Mouse (Mus musculus) gastrocnemius, adult 18-20 months (tissue): ENCODE results near the gene Nfkbie. TPM values are rescaled to one million over a fixed set of nuclear protein-coding genes. Genes with fewer than 3 reads are reported as not detected.
A peak's percentile ranks its signal among the peaks of the same experiment; 100 is the strongest.

Experiments
- DNase-seq: peaks from one replicate; pipeline ENCODE4 v3.0.0; 2021; ENCODE audit warnings: low spot score
- long read RNA-seq, 2 experiments: library from polyadenylated mRNA; stranded (forward); transcript quantifications; one replicate each; pipeline ENCODE4 v2.0.0; 2021
- total RNA-seq, 2 experiments: library from RNA; stranded (reverse); gene quantifications; 2 replicates each; pipeline ENCODE4 v1.2.3; 2021

Gene Nfkbie
- total RNA-seq, result under 1 TPM; 0.30 to 0.47 TPM
- long read RNA-seq, experiment 1, result 0 reads
- long read RNA-seq, experiment 2, partial matches to known transcripts, result 0 of 2 reads
- long read RNA-seq, experiment 2, other reads (novel, unspliced or antisense), result 0 of 2 reads

GRCm38 (mm10) chr17:45555452-45556106 is at the start of gene Nfkbie:
Gene Nfkbie, plus strand, starts transcription at chr17:45555703.
- peak; percentile 95 for DNase-seq

GRCm38 (mm10) chr17:45505941-45506465 is 49.5 kb upstream of the Nfkbie start:
- DNase-seq, result no peak

GRCm38 (mm10) chr17:45506700-45507189 is 48.8 kb upstream of the Nfkbie start, which contains the start of gene Aars2:
Gene Aars2, plus strand, starts transcription at chr17:45506841.
- DNase-seq, result peak; percentile 93

- no peak for DNase-seq
Measured at GRCm38 (mm10) chr17:45510871-45511270, 44.6 kb upstream of the Nfkbie start.

GRCm38 (mm10) chr17:45511757-45512156 is 43.7 kb upstream of the Nfkbie start:
- DNase-seq, result no peak

GRCm38 (mm10) chr17:45515204-45515726 is 40.2 kb upstream of the Nfkbie start:
- no peak for DNase-seq

GRCm38 (mm10) chr17:45515806-45516205 is 39.7 kb upstream of the Nfkbie start:
- DNase-seq, result no peak

GRCm38 (mm10) chr17:45516488-45516887 is 39.0 kb upstream of the Nfkbie start:
- DNase-seq, result peak; percentile 78

GRCm38 (mm10) chr17:45517135-45517534 is 38.4 kb upstream of the Nfkbie start:
- DNase-seq, result no peak

GRCm38 (mm10) chr17:45517549-45518215 is 37.8 kb upstream of the Nfkbie start:
- no peak for DNase-seq

GRCm38 (mm10) chr17:45518766-45519475 is 36.6 kb upstream of the Nfkbie start:
- DNase-seq, result no peak

- DNase-seq, result no peak
Measured at GRCm38 (mm10) chr17:45520136-45520535, 35.4 kb upstream of the Nfkbie start.

- no peak for DNase-seq
Measured at GRCm38 (mm10) chr17:45523263-45523662, 32.2 kb upstream of the Nfkbie start, which contains the start of gene Tcte1. Gene Tcte1, plus strand, starts transcription at chr17:45523434.

- no peak for DNase-seq
Measured at GRCm38 (mm10) chr17:45524961-45525360, 30.5 kb upstream of the Nfkbie start.

- DNase-seq, result no peak
Measured at GRCm38 (mm10) chr17:45526571-45526970, 28.9 kb upstream of the Nfkbie start.

- DNase-seq, result no peak
Measured at GRCm38 (mm10) chr17:45530346-45530782, 25.1 kb upstream of the Nfkbie start.

GRCm38 (mm10) chr17:45532896-45533295 is 22.6 kb upstream of the Nfkbie start:
- DNase-seq, result no peak

- no peak for DNase-seq
Measured at GRCm38 (mm10) chr17:45536264-45536663, 19.2 kb upstream of the Nfkbie start.

GRCm38 (mm10) chr17:45538394-45538793 is 17.1 kb upstream of the Nfkbie start:
- no peak for DNase-seq

GRCm38 (mm10) chr17:45539664-45540063 is 15.8 kb upstream of the Nfkbie start:
- DNase-seq, result no peak

- no peak for DNase-seq
Measured at GRCm38 (mm10) chr17:45542129-45542528, 13.4 kb upstream of the Nfkbie start.
